Mouse (Mus musculus): ENCODE measurements around the gene Slc25a29.

DNA sequence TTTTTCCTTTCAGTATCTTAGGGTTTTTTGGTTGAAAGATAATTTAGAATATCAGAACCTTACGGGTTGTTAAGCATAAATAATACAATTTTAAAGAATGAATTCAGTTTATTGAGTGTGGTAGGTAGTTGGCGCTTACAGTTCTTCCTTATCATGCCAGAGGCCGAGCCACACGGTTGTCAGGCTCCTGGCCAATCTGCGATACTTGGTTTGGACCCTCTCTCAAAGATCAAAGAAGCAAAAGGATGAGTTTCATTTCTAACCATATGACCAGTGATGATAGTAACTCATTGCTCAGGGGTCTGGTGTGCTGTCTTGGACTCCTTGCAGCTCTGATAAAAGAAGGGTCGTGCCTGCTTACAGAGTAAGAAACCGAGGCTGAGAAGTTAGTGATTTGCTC, 25.4 kb downstream of the Slc25a29 start:
- no peak for TF ChIP-seq CTCF (IDR thresholded peaks at IDR 0.05; ENCODE audit: low read depth)
- TF ChIP-seq EP300 (IDR thresholded peaks at IDR 0.05; ENCODE audit: low read depth) = no peak
